In genomic region chr12:8440373-8440772, GRCm38 (mm10) we compare ENCODE assay signal across 20 mouse cellular contexts. TPM values are rescaled to one million over a fixed set of nuclear protein-coding genes. Genes with fewer than 3 reads are reported as not detected.
DNase-seq lines count a peak whose midpoint lies in the region; ATAC-seq and TF ChIP-seq lines count a peak whose summit lies in the region.
"Had no signal": no experiment of that assay in that cellular context is flagged by ENCODE, and none has a peak within 500 bp of the region (broad histone marks: within the 10 kb centered on the region; RNA-seq: fewer than 3 reads in every experiment).

No protein-coding gene starts in this region.

- H3K9ac ChIP-seq in liver, postnatal 0 days (replicated peaks) = no peak overlapping the region
- no peak overlapping the region for H3K9ac ChIP-seq in liver, embryonic 11.5 days (ENCODE audit: low read depth, low read length)
- H3K9ac ChIP-seq: embryonic facial prominence, embryonic 15.5 days; midbrain, embryonic 13.5 days; neural tube, embryonic 15.5 days had no signal

- no peak overlapping the region for H3K4me3 ChIP-seq in liver, postnatal 0 days (ENCODE audit: low read depth, low read length)
- no peak overlapping the region for H3K4me3 ChIP-seq in liver, embryonic 11.5 days (ENCODE audit: low read depth, low read length)
- no peak overlapping the region for H3K4me3 ChIP-seq in embryonic facial prominence, embryonic 10.5 days
- H3K4me3 ChIP-seq in thymus, adult 2 months (ENCODE audit: control insufficient read depth, insufficient read depth, low read length) = no peak overlapping the region
- H3K4me3 ChIP-seq: embryonic facial prominence, embryonic 15.5 days; left cerebral cortex, adult 2 months; midbrain, embryonic 13.5 days; neural tube, embryonic 15.5 days had no signal

- H3K9me3 ChIP-seq in liver, postnatal 0 days (ENCODE audit: low read length) = no peaks in the 10 kb centered on the region
- H3K9me3 ChIP-seq in liver, embryonic 11.5 days (ENCODE audit: control insufficient read depth, low read length) = no peaks in the 10 kb centered on the region
- no peaks in the 10 kb centered on the region for H3K9me3 ChIP-seq in embryonic facial prominence, embryonic 10.5 days
- H3K9me3 ChIP-seq: embryonic facial prominence, embryonic 15.5 days; midbrain, embryonic 13.5 days; neural tube, embryonic 15.5 days had no signal

- WGBS in liver, postnatal 0 days (ENCODE audit: insufficient replicate concordance) = 46% methylated on average over 3 of the region's 3 CpGs
- WGBS in liver, embryonic 11.5 days = 73% methylated on average over 3 of the region's 3 CpGs
- WGBS in embryonic facial prominence, embryonic 10.5 days = 88% methylated on average over 3 of the region's 3 CpGs
- 29% methylated on average over 3 of the region's 3 CpGs for WGBS in thymus, adult 2 months

- no peak for TF ChIP-seq CTCF in liver, postnatal 0 days (IDR thresholded peaks at IDR 0.05; ENCODE audit: low read depth)
- TF ChIP-seq CTCF in thymus, adult 2 months (IDR thresholded peaks at IDR 0.05; ENCODE audit: borderline replicate concordance, control insufficient read depth, extremely low read depth, insufficient read depth, low read length, poor library complexity) = no peak

- peak overlapping the region; percentile 34; the same call in 1 of the 2 replicates for H3K27ac ChIP-seq in liver, postnatal 0 days (ENCODE audit: low read depth)
- no peak overlapping the region for H3K27ac ChIP-seq in liver, embryonic 11.5 days (ENCODE audit: low read depth, low read length)
- H3K27ac ChIP-seq in embryonic facial prominence, embryonic 10.5 days (replicated peaks) = peak overlapping the region; percentile 7; the same call in 1 of the 2 replicates
- H3K27ac ChIP-seq in thymus, adult 2 months (ENCODE audit: control insufficient read depth, insufficient read depth, low read length) = no peak overlapping the region
- H3K27ac ChIP-seq: embryonic facial prominence, embryonic 15.5 days; left cerebral cortex, adult 2 months; midbrain, embryonic 13.5 days; neural tube, embryonic 15.5 days had no signal

- DNase-seq in liver, postnatal 0 days = no peak
- no peak for DNase-seq in liver, embryonic 11.5 days (ENCODE audit: low spot score)
- no peak for DNase-seq in embryonic facial prominence, embryonic 10.5 days (ENCODE audit: low spot score)
- no peak for DNase-seq in left cerebral cortex, postnatal 25 days (ENCODE audit: low spot score in 2 of 2)
- no peak for DNase-seq in left cerebral cortex, adult 9 months (ENCODE audit: low spot score in 2 of 2)
- DNase-seq in thymus, adult 2 months = no peak
- DNase-seq: adrenal gland, adult 2 months; heart, postnatal 36 days; kidney, adult 18-20 months; kidney, postnatal 14 days; layer of hippocampus, adult 9-11 months; lung, adult 2 months; right cerebral cortex, postnatal 14 days; spleen, adult 18-20 months; thymus, adult 18-20 months had no signal

- no peak for ATAC-seq in liver, postnatal 0 days
- ATAC-seq in liver, embryonic 11.5 days (replicated peaks; ENCODE audit: low FRiP score) = no peak
- peak; percentile 44 for ATAC-seq in megakaryocyte, adult 5-6 weeks (ENCODE audit: poor library complexity, severe bottlenecking)
- ATAC-seq: midbrain, embryonic 13.5 days had no signal

- no peaks in the 10 kb centered on the region for H3K27me3 ChIP-seq in liver, postnatal 0 days (ENCODE audit: insufficient read depth, low read length)
- no peaks in the 10 kb centered on the region for H3K27me3 ChIP-seq in liver, embryonic 11.5 days (replicated peaks; ENCODE audit: control insufficient read depth, insufficient read depth, low read length)
- peaks cover 6% of the 10 kb centered on the region; the same call in 1 of the 2 replicates for H3K27me3 ChIP-seq in embryonic facial prominence, embryonic 10.5 days (replicated peaks; ENCODE audit: low read depth, poor library complexity, severe bottlenecking)
- H3K27me3 ChIP-seq in thymus, adult 2 months (ENCODE audit: control insufficient read depth, insufficient read depth, low read length) = no peaks in the 10 kb centered on the region
- H3K27me3 ChIP-seq: embryonic facial prominence, embryonic 15.5 days; midbrain, embryonic 13.5 days; neural tube, embryonic 15.5 days had no signal

- no peak overlapping the region for H3K4me2 ChIP-seq in liver, postnatal 0 days (ENCODE audit: low read depth, low read length)
- no peak overlapping the region for H3K4me2 ChIP-seq in liver, embryonic 11.5 days
- H3K4me2 ChIP-seq: embryonic facial prominence, embryonic 15.5 days; midbrain, embryonic 13.5 days; neural tube, embryonic 15.5 days had no signal

- intact Hi-C loops in left cerebral cortex, postnatal 25 days (cut with DNase I) = no loop called here

- H3K36me3 ChIP-seq in liver, postnatal 0 days (replicated peaks; ENCODE audit: insufficient read depth, low read length) = no peaks in the 10 kb centered on the region
- H3K36me3 ChIP-seq in liver, embryonic 11.5 days (ENCODE audit: control insufficient read depth, insufficient read depth, low read length) = no peaks in the 10 kb centered on the region
- no peaks in the 10 kb centered on the region for H3K36me3 ChIP-seq in embryonic facial prominence, embryonic 10.5 days (replicated peaks)
- H3K36me3 ChIP-seq in thymus, adult 2 months (ENCODE audit: control insufficient read depth, insufficient read depth, low read length) = no peaks in the 10 kb centered on the region
- H3K36me3 ChIP-seq: embryonic facial prominence, embryonic 15.5 days; midbrain, embryonic 13.5 days; neural tube, embryonic 15.5 days had no signal

- no peak for TF ChIP-seq EP300 in liver, postnatal 0 days (IDR thresholded peaks at IDR 0.05; ENCODE audit: low read depth)

- peaks cover 28% of the 10 kb centered on the region for H3K4me1 ChIP-seq in liver, postnatal 0 days (ENCODE audit: insufficient read depth)
- H3K4me1 ChIP-seq in liver, embryonic 11.5 days (replicated peaks; ENCODE audit: control insufficient read depth, insufficient read depth, low read length) = no peaks in the 10 kb centered on the region; the same call in 1 of the 2 replicates
- peaks cover 48% of the 10 kb centered on the region for H3K4me1 ChIP-seq in embryonic facial prominence, embryonic 10.5 days
- H3K4me1 ChIP-seq in thymus, adult 2 months (replicated peaks; ENCODE audit: control insufficient read depth, insufficient read depth, low read length) = no peaks in the 10 kb centered on the region

- no peak for TF ChIP-seq POLR2A in thymus, adult 2 months (IDR thresholded peaks at IDR 0.05; ENCODE audit: control insufficient read depth, extremely low read depth, insufficient read depth, low read length, poor library complexity)

RNA-seq across cellular contexts. Expression of gene Rhob, which starts 59.4 kb away (rescaled TPM):
- 6.9 and 8.7 TPM in 2 replicates for polyA plus RNA-seq in liver, postnatal 0 days (2015; fragmentation: Nextera tagmentation; extraction: Ambion mirVana)
- polyA plus RNA-seq in liver, embryonic 11.5 days (2014; fragmentation: Nextera tagmentation; extraction: Ambion mirVana) = 19.5 and 23.2 TPM in 2 replicates
- polyA plus RNA-seq in embryonic facial prominence, embryonic 10.5 days (2016; fragmentation: Nextera tagmentation; extraction: Ambion mirVana) = 24.8 and 26.4 TPM in 2 replicates
- total RNA-seq in megakaryocyte, adult 5-6 weeks (2015) = 107 and 120 TPM in 2 replicates
- 55.4 and 60.5 TPM in 2 replicates for total RNA-seq in megakaryocyte, adult 5-6 weeks (2017)
- 100 to 1,000 TPM; 274 to 298 TPM for total RNA-seq in left cerebral cortex, postnatal 25 days (2021)
- polyA plus RNA-seq in thymus, adult 2 months (2012; rRNA removed) = 77.3 and 91.4 TPM in 2 replicates

Comparison
In these comparisons a context has a peak if more than half of its experiments do, and no peak if none do; other contexts are left out.
1. H3K27ac ChIP-seq: peak in liver, postnatal 0 days (single experiment) and embryonic facial prominence, embryonic 10.5 days (single experiment); none in liver, embryonic 11.5 days (single experiment) and thymus, adult 2 months (single experiment).